Mouse (Mus musculus): ENCODE results near the gene Cenpx. TPM values are rescaled to one million over a fixed set of nuclear protein-coding genes. Genes with fewer than 3 reads are reported as not detected.

Cenpx gene
- polyA plus RNA-seq, 1 experiment from 2014 or later = 78.1 TPM

DNA sequence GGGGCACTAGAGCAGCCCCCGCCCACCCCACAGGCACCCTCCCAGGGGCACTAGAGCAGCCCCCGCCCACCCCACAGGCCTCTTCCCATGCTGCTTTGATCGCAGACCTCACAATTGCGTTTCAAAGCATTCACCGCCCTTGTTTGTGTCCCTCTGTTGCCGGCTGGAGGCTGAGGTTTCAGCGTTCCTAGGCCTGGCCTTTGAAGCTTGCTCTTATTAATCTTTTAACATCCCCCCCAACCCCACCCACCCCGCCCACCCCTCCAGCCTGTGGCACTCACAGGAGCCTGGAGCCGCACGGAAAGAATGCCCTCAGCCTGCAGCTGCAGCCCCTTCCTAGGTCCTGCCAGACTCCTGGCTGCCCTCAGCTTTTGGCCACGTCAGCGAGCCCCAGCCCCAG, 6.3 kb downstream of the Cenpx start:
- ATAC-seq (ENCODE audit: low read depth) = no peak
- no peak overlapping the region for H3K27ac ChIP-seq (ENCODE audit: low read length)
- WGBS (ENCODE audit: insufficient replicate concordance) = 52% methylated on average over 12 of the region's 12 CpGs
- no peak overlapping the region for H3K9ac ChIP-seq (ENCODE audit: low read depth, low read length)
- no peaks in the 10 kb centered on the region; the same call in none of the 2 replicates for H3K4me1 ChIP-seq (ENCODE audit: control insufficient read depth, low read depth, low read length)
- H3K4me2 ChIP-seq (ENCODE audit: low read depth, low read length) = no peak overlapping the region
- no peaks in the 10 kb centered on the region for H3K27me3 ChIP-seq (ENCODE audit: control insufficient read depth, insufficient read depth, low read depth, low read length)
- no peaks in the 10 kb centered on the region; the same call in 1 of the 2 replicates for H3K36me3 ChIP-seq (ENCODE audit: control insufficient read depth, insufficient read depth)
- H3K9me3 ChIP-seq (replicated peaks; ENCODE audit: control insufficient read depth, low read length) = no peaks in the 10 kb centered on the region
- H3K4me3 ChIP-seq (ENCODE audit: low read depth, low read length) = no peak overlapping the region

DNA sequence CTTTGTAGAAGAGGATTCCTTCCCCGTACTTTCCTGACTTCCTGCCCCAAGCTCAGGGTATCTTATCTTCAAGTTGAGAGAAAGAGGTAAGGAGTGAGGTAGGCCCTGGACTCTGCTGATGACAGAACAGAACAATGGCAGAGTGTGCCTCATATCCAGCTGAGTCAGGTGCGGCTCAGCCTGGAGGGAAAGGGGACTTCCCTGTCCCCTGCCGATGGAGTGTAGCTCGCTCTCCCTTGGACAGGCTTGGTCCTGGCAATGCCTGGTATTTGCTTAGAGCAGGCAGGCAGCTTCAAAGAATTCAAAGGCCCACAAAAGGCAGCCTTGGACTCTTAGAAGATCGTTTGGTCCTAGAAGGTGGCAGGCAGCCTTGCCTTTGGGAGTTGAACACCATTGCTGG, 7.4 kb downstream of the Cenpx start:
- ATAC-seq (ENCODE audit: low read depth) = no peak
- no peak overlapping the region for H3K9ac ChIP-seq (ENCODE audit: low read depth, low read length)
- no peak overlapping the region for H3K4me3 ChIP-seq (ENCODE audit: low read depth, low read length)
- H3K4me2 ChIP-seq (ENCODE audit: low read depth, low read length) = no peak overlapping the region
- no peak overlapping the region for H3K27ac ChIP-seq (ENCODE audit: low read length)
- H3K27me3 ChIP-seq (ENCODE audit: control insufficient read depth, insufficient read depth, low read depth, low read length) = no peaks in the 10 kb centered on the region
- WGBS (ENCODE audit: insufficient replicate concordance) = 68% methylated on average over 5 of the region's 5 CpGs
- no peaks in the 10 kb centered on the region for H3K9me3 ChIP-seq (replicated peaks; ENCODE audit: control insufficient read depth, low read length)
- no peaks in the 10 kb centered on the region; the same call in 1 of the 2 replicates for H3K4me1 ChIP-seq (ENCODE audit: control insufficient read depth, low read depth, low read length)
- no peaks in the 10 kb centered on the region; the same call in 1 of the 2 replicates for H3K36me3 ChIP-seq (ENCODE audit: control insufficient read depth, insufficient read depth)

DNA sequence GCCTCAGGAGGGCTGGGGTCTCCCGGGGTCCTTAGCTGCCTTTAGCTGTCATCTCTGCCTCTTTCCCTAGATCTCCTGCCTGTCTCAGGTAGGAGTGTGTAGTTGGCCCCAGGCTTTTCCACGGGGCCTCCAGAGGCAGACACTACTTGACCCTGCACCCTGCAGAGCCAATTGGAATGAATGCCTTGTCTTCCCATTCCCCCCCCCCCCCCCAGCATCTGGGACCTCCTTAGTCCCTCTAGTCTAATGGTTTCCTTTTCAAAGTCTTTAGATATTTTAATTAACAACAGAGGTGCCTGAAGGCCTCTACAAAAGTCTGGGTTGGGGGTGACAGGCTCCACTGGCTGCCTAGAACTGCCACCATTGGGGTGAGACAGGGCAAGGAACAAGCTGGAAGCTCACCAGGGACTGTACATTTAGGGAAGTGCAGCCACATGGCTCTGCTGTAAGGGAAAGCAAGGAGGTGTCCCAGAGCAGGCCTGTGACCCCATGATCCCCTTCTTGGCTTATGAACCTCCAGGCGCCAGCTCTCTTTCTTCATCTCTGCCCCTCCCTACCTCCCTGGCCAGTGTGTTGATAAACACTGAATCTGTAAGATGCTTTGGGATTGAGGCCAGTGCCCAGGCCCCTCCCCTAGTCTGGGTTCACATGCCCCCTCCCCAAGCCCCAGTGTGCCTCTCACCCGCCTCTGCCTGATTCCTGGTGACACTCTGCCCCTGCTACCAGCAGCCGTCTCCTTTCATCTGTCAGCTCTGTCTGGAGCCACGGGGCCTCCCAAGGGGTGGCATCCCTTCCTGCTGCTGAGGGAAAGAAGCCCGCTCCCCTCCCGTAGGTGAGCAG, 8.8 kb downstream of the Cenpx start:
- no peak for ATAC-seq (ENCODE audit: low read depth)
- WGBS (ENCODE audit: insufficient replicate concordance) = 56% methylated on average over 8 of the region's 8 CpGs
- H3K4me1 ChIP-seq (ENCODE audit: control insufficient read depth, low read depth, low read length) = no peaks in the 10 kb centered on the region; the same call in 1 of the 2 replicates
- H3K36me3 ChIP-seq (ENCODE audit: control insufficient read depth, insufficient read depth) = no peaks in the 10 kb centered on the region; the same call in 1 of the 2 replicates
- no peak overlapping the region for H3K27ac ChIP-seq (ENCODE audit: low read length)
- H3K4me2 ChIP-seq (ENCODE audit: low read depth, low read length) = no peak overlapping the region
- no peaks in the 10 kb centered on the region for H3K9me3 ChIP-seq (replicated peaks; ENCODE audit: control insufficient read depth, low read length)
- no peak overlapping the region for H3K9ac ChIP-seq (ENCODE audit: low read depth, low read length)
- no peaks in the 10 kb centered on the region for H3K27me3 ChIP-seq (ENCODE audit: control insufficient read depth, insufficient read depth, low read depth, low read length)
- no peak overlapping the region for H3K4me3 ChIP-seq (ENCODE audit: low read depth, low read length)

DNA sequence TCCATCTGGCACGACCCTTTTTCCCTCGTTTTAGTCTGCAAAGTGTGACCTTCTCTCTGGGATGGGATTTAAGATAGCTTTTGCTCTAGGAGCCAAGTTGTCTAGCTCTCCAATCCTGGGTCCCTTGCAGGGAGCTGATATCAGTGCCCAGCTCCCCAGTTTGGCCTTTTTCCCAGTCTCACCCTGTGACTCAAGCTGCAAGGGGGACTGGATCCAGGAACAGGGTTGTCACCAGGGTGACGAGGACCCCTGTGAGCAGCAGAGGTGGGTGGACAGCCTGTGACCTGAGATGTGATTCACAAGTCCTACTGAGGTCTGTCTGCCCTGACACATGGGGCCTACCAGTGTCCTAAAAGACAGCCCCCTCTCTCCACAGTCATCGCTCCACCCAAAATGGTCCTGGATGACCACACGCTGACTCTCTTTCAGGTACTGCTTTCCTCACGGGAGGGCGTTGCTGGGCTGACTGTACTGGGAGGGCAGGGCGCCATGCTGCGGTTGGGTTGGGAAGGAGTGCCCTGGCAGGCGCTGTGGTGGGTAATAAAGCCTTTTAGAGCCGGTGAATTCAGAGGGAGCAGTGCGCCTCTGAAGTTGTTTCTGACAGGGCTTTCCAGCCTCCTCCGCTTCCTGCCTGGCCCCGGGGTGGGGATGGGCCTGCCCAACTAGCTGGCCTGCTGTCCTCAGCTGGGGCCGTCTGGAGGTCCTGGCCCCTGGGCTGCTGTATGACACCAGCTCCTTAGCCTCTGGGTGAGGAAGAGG, 9.7 kb downstream of the Cenpx start:
- WGBS (ENCODE audit: insufficient replicate concordance) = 68% methylated on average over 15 of the region's 15 CpGs
- Histone ChIP-seq H3K27ac (ENCODE audit: low read length) (no peak overlapping the region), H3K4me1 (ENCODE audit: control insufficient read depth, low read depth, low read length) (no peaks in the 10 kb centered on the region), H3K36me3 (ENCODE audit: control insufficient read depth, insufficient read depth) (no peaks in the 10 kb centered on the region; the same call in 1 of the 2 replicates), H3K27me3 (ENCODE audit: control insufficient read depth, insufficient read depth, low read depth, low read length) (no peaks in the 10 kb centered on the region), H3K4me3 (ENCODE audit: low read depth, low read length) (no peak overlapping the region), H3K9ac (ENCODE audit: low read depth, low read length) (no peak overlapping the region), H3K9me3 (replicated peaks; ENCODE audit: control insufficient read depth, low read length) (no peaks in the 10 kb centered on the region), H3K4me2 (ENCODE audit: low read depth, low read length) (no peak overlapping the region)
- ATAC-seq (ENCODE audit: low read depth) = no peak

DNA sequence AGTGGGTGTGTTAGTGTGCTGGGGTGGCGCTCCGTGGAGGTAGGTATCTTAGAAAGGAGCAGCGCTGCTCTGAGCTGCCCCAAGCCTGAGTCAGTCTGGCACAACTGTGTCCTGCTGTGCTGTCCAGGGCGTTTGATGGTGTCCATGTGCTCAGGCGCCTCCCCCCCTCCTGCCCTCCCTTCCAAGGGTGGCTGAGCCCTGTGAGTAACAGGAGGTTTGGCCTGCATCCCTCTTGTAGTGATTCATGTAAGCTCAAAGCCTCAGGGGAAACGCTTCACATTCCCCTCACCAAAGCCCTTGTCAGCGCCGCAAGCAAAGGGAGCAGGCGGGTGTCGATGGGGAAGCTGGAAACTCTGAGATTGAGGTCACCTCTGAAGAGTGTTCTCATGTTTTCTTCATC, 15.8 kb downstream of the Cenpx start:
- no peaks in the 10 kb centered on the region; the same call in 1 of the 2 replicates for H3K36me3 ChIP-seq (ENCODE audit: control insufficient read depth, insufficient read depth)
- H3K4me1 ChIP-seq (ENCODE audit: control insufficient read depth, low read depth, low read length) = no peaks in the 10 kb centered on the region
- H3K9ac ChIP-seq (ENCODE audit: low read depth, low read length) = no peak overlapping the region
- no peaks in the 10 kb centered on the region for H3K9me3 ChIP-seq (replicated peaks; ENCODE audit: control insufficient read depth, low read length)
- WGBS (ENCODE audit: insufficient replicate concordance) = 80% methylated on average over 10 of the region's 10 CpGs
- H3K27me3 ChIP-seq (ENCODE audit: control insufficient read depth, insufficient read depth, low read depth, low read length) = no peaks in the 10 kb centered on the region
- no peak for ATAC-seq (ENCODE audit: low read depth)
- H3K4me3 ChIP-seq (ENCODE audit: low read depth, low read length) = no peak overlapping the region
- H3K4me2 ChIP-seq (ENCODE audit: low read depth, low read length) = no peak overlapping the region
- no peak overlapping the region for H3K27ac ChIP-seq (ENCODE audit: low read length)

DNA sequence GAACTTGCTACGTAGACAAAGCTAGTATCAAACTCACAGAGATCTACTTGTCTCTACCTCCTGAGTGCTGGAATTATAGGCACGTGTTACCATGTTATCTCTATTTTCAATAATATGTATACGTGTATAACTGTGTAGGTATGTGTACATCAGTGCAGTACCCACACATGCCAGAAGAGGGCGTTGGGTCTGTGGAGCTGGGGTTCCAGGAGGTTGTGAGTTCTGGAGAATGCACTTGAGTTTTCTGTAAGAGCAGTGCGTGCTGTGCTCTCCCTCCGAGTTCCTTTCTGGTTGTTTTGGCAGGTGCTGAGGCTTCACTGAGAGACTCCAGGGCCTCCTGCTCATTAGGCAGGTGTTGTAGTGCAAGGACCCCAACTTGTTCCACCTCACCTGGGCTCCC, 17.0 kb downstream of the Cenpx start:
- Histone ChIP-seq H3K27ac (ENCODE audit: low read length) (no peak overlapping the region), H3K4me2 (ENCODE audit: low read depth, low read length) (no peak overlapping the region), H3K27me3 (ENCODE audit: control insufficient read depth, insufficient read depth, low read depth, low read length) (no peaks in the 10 kb centered on the region), H3K9me3 (replicated peaks; ENCODE audit: control insufficient read depth, low read length) (no peaks in the 10 kb centered on the region), H3K36me3 (ENCODE audit: control insufficient read depth, insufficient read depth) (no peaks in the 10 kb centered on the region; the same call in 1 of the 2 replicates), H3K9ac (ENCODE audit: low read depth, low read length) (no peak overlapping the region), H3K4me3 (ENCODE audit: low read depth, low read length) (no peak overlapping the region), H3K4me1 (ENCODE audit: control insufficient read depth, low read depth, low read length) (no peaks in the 10 kb centered on the region)
- WGBS (ENCODE audit: insufficient replicate concordance) = 80% methylated on average over 6 of the region's 6 CpGs
- no peak for ATAC-seq (ENCODE audit: low read depth)

DNA sequence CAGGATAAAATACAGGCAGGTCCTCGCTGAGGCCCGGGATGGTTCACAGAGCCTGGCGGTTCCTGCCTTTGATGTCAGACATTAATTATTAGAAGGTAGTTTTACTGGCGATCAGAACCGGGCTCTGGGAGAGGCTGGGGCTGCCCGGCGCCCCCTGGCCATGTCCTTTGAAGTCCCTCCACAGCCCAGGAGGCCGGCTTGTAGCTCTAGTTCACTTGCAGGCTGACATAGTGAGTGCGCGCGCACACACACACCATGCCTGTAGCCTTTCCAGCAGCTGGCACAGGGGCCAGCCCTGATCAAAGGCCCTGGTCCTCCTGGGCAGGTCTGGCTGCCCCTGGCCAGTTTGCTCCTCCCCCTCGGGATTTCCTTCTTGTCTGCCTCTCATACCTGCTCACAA, 17.9 kb downstream of the Cenpx start:
- no peak overlapping the region for H3K9ac ChIP-seq (ENCODE audit: low read depth, low read length)
- no peak overlapping the region for H3K27ac ChIP-seq (ENCODE audit: low read length)
- WGBS (ENCODE audit: insufficient replicate concordance) = 68% methylated on average over 12 of the region's 12 CpGs
- no peak overlapping the region for H3K4me3 ChIP-seq (ENCODE audit: low read depth, low read length)
- H3K36me3 ChIP-seq (ENCODE audit: control insufficient read depth, insufficient read depth) = no peaks in the 10 kb centered on the region; the same call in 1 of the 2 replicates
- ATAC-seq (ENCODE audit: low read depth) = no peak
- no peaks in the 10 kb centered on the region for H3K27me3 ChIP-seq (ENCODE audit: control insufficient read depth, insufficient read depth, low read depth, low read length)
- H3K4me2 ChIP-seq (ENCODE audit: low read depth, low read length) = no peak overlapping the region
- H3K9me3 ChIP-seq (replicated peaks; ENCODE audit: control insufficient read depth, low read length) = no peaks in the 10 kb centered on the region
- H3K4me1 ChIP-seq (ENCODE audit: control insufficient read depth, low read depth, low read length) = no peaks in the 10 kb centered on the region

DNA sequence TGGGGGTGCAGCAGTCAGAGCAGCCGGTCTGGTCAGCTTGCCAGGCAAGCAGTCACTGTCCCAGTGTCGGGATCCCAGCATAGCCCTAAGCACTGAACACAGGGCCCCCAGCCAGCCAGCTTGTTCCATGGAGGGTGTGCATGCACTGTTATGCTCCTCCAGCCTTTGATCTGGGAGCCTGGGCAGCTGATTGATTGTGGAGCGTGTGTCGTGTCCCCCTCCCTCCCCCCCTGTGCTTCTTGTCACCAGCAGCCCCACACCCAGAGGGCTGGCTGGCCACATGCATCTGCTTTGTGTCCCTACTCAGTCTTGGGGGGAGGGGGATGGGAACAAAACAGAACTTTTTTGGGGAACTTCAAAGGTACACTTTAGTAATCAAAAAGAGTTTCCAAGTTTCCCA, 18.4 kb downstream of the Cenpx start:
- no peak overlapping the region for H3K4me2 ChIP-seq (ENCODE audit: low read depth, low read length)
- no peak for ATAC-seq (ENCODE audit: low read depth)
- no peaks in the 10 kb centered on the region for H3K27me3 ChIP-seq (ENCODE audit: control insufficient read depth, insufficient read depth, low read depth, low read length)
- no peak overlapping the region for H3K9ac ChIP-seq (ENCODE audit: low read depth, low read length)
- H3K4me3 ChIP-seq (ENCODE audit: low read depth, low read length) = no peak overlapping the region
- WGBS (ENCODE audit: insufficient replicate concordance) = 62% methylated on average over 4 of the region's 4 CpGs
- no peaks in the 10 kb centered on the region; the same call in 1 of the 2 replicates for H3K36me3 ChIP-seq (ENCODE audit: control insufficient read depth, insufficient read depth)
- H3K27ac ChIP-seq (ENCODE audit: low read length) = no peak overlapping the region
- no peaks in the 10 kb centered on the region for H3K4me1 ChIP-seq (ENCODE audit: control insufficient read depth, low read depth, low read length)
- H3K9me3 ChIP-seq (replicated peaks; ENCODE audit: control insufficient read depth, low read length) = no peaks in the 10 kb centered on the region

DNA sequence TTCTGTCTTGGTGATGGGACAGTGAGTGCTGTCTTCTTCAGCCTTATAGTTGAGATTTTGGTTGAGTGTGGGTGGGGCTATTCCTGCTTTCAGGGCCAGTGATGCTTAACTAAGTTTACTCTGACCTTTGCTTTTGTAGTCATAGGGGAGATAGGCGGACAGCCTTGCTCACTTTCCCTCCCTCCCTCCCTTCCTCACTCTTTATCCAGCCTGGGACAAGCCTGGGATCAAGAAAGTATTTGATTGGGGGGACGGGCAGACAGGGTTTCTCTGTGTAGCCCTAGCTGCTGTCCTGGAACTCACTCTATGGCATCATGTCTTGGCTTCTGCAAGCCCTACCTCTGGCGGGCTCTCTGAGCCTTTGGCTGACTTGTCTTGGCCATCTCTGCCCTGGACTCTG, 20.1 kb downstream of the Cenpx start:
- Histone ChIP-seq H3K9ac (ENCODE audit: low read depth, low read length) (no peak overlapping the region), H3K9me3 (replicated peaks; ENCODE audit: control insufficient read depth, low read length) (no peaks in the 10 kb centered on the region), H3K4me3 (ENCODE audit: low read depth, low read length) (no peak overlapping the region), H3K27me3 (ENCODE audit: control insufficient read depth, insufficient read depth, low read depth, low read length) (no peaks in the 10 kb centered on the region), H3K4me2 (ENCODE audit: low read depth, low read length) (no peak overlapping the region), H3K36me3 (ENCODE audit: control insufficient read depth, insufficient read depth) (no peaks in the 10 kb centered on the region; the same call in 1 of the 2 replicates), H3K4me1 (ENCODE audit: control insufficient read depth, low read depth, low read length) (no peaks in the 10 kb centered on the region), H3K27ac (ENCODE audit: low read length) (no peak overlapping the region)
- 61% methylated on average over 3 of the region's 3 CpGs for WGBS (ENCODE audit: insufficient replicate concordance)
- ATAC-seq (ENCODE audit: low read depth) = no peak
